Mouse (Mus musculus) G1E (cell line): ENCODE results near the gene Ptpn11.

Experiments
- CTCF ChIP-seq: IDR thresholded peaks from 2 replicates; pipeline ENCODE4 v1.5.1; 2012; ENCODE audit warnings: low read depth, low read length, inconsistent platforms, mixed read lengths
- GATA2 ChIP-seq: IDR thresholded peaks from 2 replicates; pipeline ENCODE4 v1.6.1; 2012; ENCODE audit warnings: low read depth, low read length, inconsistent platforms, borderline replicate concordance
- TAL1 ChIP-seq: conservative IDR thresholded peaks from 2 replicates; pipeline ENCODE4 v1.6.1; 2012; ENCODE audit warnings: low read depth, low read length, inconsistent platforms, mixed read lengths

- TF ChIP-seq CTCF, result no peak
- TF ChIP-seq GATA2, result no peak
- no peak for TF ChIP-seq TAL1
These were observed 35.2 kb upstream of the Ptpn11 start for GRCm38 (mm10) chr5:121226406-121226805.
